Mouse (Mus musculus) adrenal gland, postnatal 10 days (tissue): ENCODE results near the gene Psmb10. TPM values are rescaled to one million over a fixed set of nuclear protein-coding genes. Genes with fewer than 3 reads are reported as not detected.
"Not testable (repeated sequence)": the region's sequence is repeated elsewhere in the genome, so short reads cannot be mapped to it uniquely, and the experiment has no call there.

Experiments used
- DNase-seq: peaks from one replicate; pipeline ENCODE4 v3.0.0; 2021; ENCODE audit warnings: mixed read lengths
- long read RNA-seq, 2 experiments: library from polyadenylated mRNA; stranded (forward); transcript quantifications; one replicate each; pipeline ENCODE4 v2.0.0; 2021
- total RNA-seq, 2 experiments: library from RNA; stranded (reverse); gene quantifications; 2 replicates each; pipeline ENCODE4 v1.2.3; 2021

Psmb10 gene
- total RNA-seq, result 10 to 100 TPM; 58.0 to 66.3 TPM
- long read RNA-seq, experiment 1, transcript Psmb10-201 (8 exons, 1,311 nt), result major isoform, 48 of 65 reads
- long read RNA-seq, experiment 1, partial matches to known transcripts, result 12 of 65 reads
- long read RNA-seq, experiment 1, other reads (novel, unspliced or antisense), result 3 of 65 reads
- long read RNA-seq, experiment 2, transcript Psmb10-201 (8 exons, 1,311 nt), result major isoform, 30 of 40 reads
- long read RNA-seq, experiment 2, partial matches to known transcripts, result 5 of 40 reads
- long read RNA-seq, experiment 2, other reads (novel, unspliced or antisense), result 1 of 40 reads

- DNase-seq, result peak; percentile 60
Observed at GRCm38 (mm10) chr8:105938306-105938669, at the start of gene Psmb10. Gene Psmb10 (minus strand): TSS chr8:105938444.

GRCm38 (mm10) chr8:105983406-105983805 lies 45.2 kb upstream of the Psmb10 start:
- not testable (repeated sequence) for DNase-seq

GRCm38 (mm10) chr8:105981146-105981545 lies 42.9 kb upstream of the Psmb10 start:
- no peak for DNase-seq

- DNase-seq, result no peak
Observed at GRCm38 (mm10) chr8:105979325-105979724, 41.1 kb upstream of the Psmb10 start, which contains the start of gene Dpep3. Gene Dpep3 (minus strand): TSS chr8:105979429.

GRCm38 (mm10) chr8:105975363-105975762 lies 37.1 kb upstream of the Psmb10 start:
- DNase-seq, result no peak

- no peak for DNase-seq
Observed at GRCm38 (mm10) chr8:105971019-105971720, 32.9 kb upstream of the Psmb10 start.

- no peak for DNase-seq
Observed at GRCm38 (mm10) chr8:105969367-105969766, 31.1 kb upstream of the Psmb10 start.

GRCm38 (mm10) chr8:105966692-105967311 lies 28.6 kb upstream of the Psmb10 start:
- DNase-seq, result peak; percentile 42

- peak; percentile 91 for DNase-seq
Observed at GRCm38 (mm10) chr8:105965905-105966341, 27.7 kb upstream of the Psmb10 start, which contains the start of gene Slc12a4. Gene Slc12a4 (minus strand): TSS chr8:105966097.

GRCm38 (mm10) chr8:105965266-105965904 lies 27.1 kb upstream of the Psmb10 start:
- DNase-seq, result peak; percentile 74

- DNase-seq, result no peak
Observed at GRCm38 (mm10) chr8:105964506-105965265, 26.4 kb upstream of the Psmb10 start.

- DNase-seq, result no peak
Observed at GRCm38 (mm10) chr8:105961536-105961935, 23.3 kb upstream of the Psmb10 start.

- DNase-seq, result no peak
Observed at GRCm38 (mm10) chr8:105961101-105961500, 22.9 kb upstream of the Psmb10 start.

GRCm38 (mm10) chr8:105959350-105959749 lies 21.1 kb upstream of the Psmb10 start:
- peak; percentile 59 for DNase-seq

GRCm38 (mm10) chr8:105957813-105958212 lies 19.6 kb upstream of the Psmb10 start:
- DNase-seq, result peak; percentile 56

- no peak for DNase-seq
Observed at GRCm38 (mm10) chr8:105956556-105956955, 18.3 kb upstream of the Psmb10 start.

GRCm38 (mm10) chr8:105951057-105951659 lies 12.9 kb upstream of the Psmb10 start:
- DNase-seq, result peak; percentile 32

GRCm38 (mm10) chr8:105949350-105949749 lies 11.1 kb upstream of the Psmb10 start:
- peak; percentile 76 for DNase-seq

GRCm38 (mm10) chr8:105943321-105943739 lies 5.1 kb upstream of the Psmb10 start, which contains the start of gene Lcat:
Gene Lcat (minus strand): TSS chr8:105943382.
- DNase-seq, result peak; percentile 43

GRCm38 (mm10) chr8:105942542-105942941 lies 4.3 kb upstream of the Psmb10 start:
- DNase-seq, result no peak

GRCm38 (mm10) chr8:105942026-105942425 lies 3.8 kb upstream of the Psmb10 start:
- DNase-seq, result no peak
